24 mouse cellular contexts compared by ENCODE assay signal in the genomic region with DNA sequence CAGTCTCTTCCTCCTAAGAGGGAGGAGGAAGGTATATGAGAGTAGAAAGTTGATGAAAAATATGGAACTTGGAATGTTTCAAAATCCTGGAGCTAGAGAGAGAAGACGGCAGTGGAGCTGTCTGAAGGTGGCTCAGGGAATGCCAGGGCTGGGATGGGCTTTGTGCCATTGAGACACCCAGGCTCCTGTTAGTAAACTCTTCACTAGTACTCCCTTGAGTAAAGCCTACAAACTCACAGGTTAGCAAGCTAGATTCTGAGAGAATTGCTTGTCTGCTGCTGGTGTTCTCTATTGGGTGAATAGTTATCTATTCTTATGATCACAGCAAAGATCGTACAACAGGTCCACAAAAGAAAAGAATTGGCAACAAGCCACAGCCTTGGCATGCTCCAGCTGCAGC.
DNase-seq lines count a peak whose midpoint lies in the region; ATAC-seq and TF ChIP-seq lines count a peak whose summit lies in the region.
"Had no signal": no experiment of that assay in that cellular context is flagged by ENCODE, and none has a peak within 500 bp of the region (broad histone marks: within the 10 kb centered on the region; RNA-seq: fewer than 3 reads in every experiment).

No protein-coding gene starts in this region.

- H3K9me3 ChIP-seq in hindbrain, postnatal 0 days (ENCODE audit: low read length): no peaks in the 10 kb centered on the region
- H3K9me3 ChIP-seq in hindbrain, embryonic 14.5 days (ENCODE audit: control insufficient read depth, low read length): no peaks in the 10 kb centered on the region
- H3K9me3 ChIP-seq: embryonic facial prominence, embryonic 15.5 days; forebrain, embryonic 10.5 days; forebrain, embryonic 15.5 days; heart, embryonic 15.5 days; hindbrain, embryonic 10.5 days; hindbrain, embryonic 15.5 days had no signal

- no peak for ATAC-seq in hindbrain, postnatal 0 days
- no peak for ATAC-seq in hindbrain, embryonic 14.5 days (ENCODE audit: low FRiP score)
- ATAC-seq: activated CD4-positive, CD25-positive, alpha-beta regulatory T cell, adult 4 months; forebrain, embryonic 15.5 days; inflammation-experienced regulatory T-cells, adult 6 months; intestine, postnatal 0 days; Patski had no signal

- no peaks in the 10 kb centered on the region for H3K4me1 ChIP-seq in cerebellum, adult 2 months (ENCODE audit: control insufficient read depth, insufficient read depth, low read length)
- 0 out of 2 replicates have a peak, but pooled peaks cover 3% of the 10 kb centered on the region for H3K4me1 ChIP-seq in hindbrain, postnatal 0 days (ENCODE audit: insufficient read depth, low read length)
- no peaks in the 10 kb centered on the region for H3K4me1 ChIP-seq in hindbrain, embryonic 14.5 days (replicated peaks; ENCODE audit: control insufficient read depth, insufficient read depth, low read length)
- H3K4me1 ChIP-seq: forebrain, embryonic 10.5 days; heart, embryonic 15.5 days; hindbrain, embryonic 10.5 days; hindbrain, embryonic 15.5 days had no signal

- H3K9ac ChIP-seq in hindbrain, postnatal 0 days (replicated peaks; ENCODE audit: low read length): no peak overlapping the region
- H3K9ac ChIP-seq in hindbrain, embryonic 14.5 days: no peak overlapping the region
- H3K9ac ChIP-seq: embryonic facial prominence, embryonic 15.5 days; forebrain, embryonic 15.5 days; heart, embryonic 15.5 days; hindbrain, embryonic 15.5 days had no signal

- no peaks in the 10 kb centered on the region for H3K36me3 ChIP-seq in hindbrain, postnatal 0 days (ENCODE audit: insufficient read depth, low read length)
- H3K36me3 ChIP-seq in hindbrain, embryonic 14.5 days (replicated peaks; ENCODE audit: control insufficient read depth, insufficient read depth): no peaks in the 10 kb centered on the region
- H3K36me3 ChIP-seq: embryonic facial prominence, embryonic 15.5 days; forebrain, embryonic 10.5 days; forebrain, embryonic 15.5 days; heart, embryonic 15.5 days; hindbrain, embryonic 10.5 days; hindbrain, embryonic 15.5 days had no signal

- H3K4me2 ChIP-seq in hindbrain, postnatal 0 days (ENCODE audit: low read depth, low read length): no peak overlapping the region
- H3K4me2 ChIP-seq in hindbrain, embryonic 14.5 days (replicated peaks): no peak overlapping the region
- H3K4me2 ChIP-seq: embryonic facial prominence, embryonic 15.5 days; forebrain, embryonic 15.5 days; heart, embryonic 11.5 days; heart, embryonic 15.5 days; hindbrain, embryonic 15.5 days had no signal

- WGBS in cerebellum, adult 2 months: 7% methylated on average over 2 of the region's 2 CpGs
- WGBS in hindbrain, postnatal 0 days: 45% methylated on average over 2 of the region's 2 CpGs
- 72% methylated on average over 2 of the region's 2 CpGs for WGBS in hindbrain, embryonic 14.5 days

- no peak overlapping the region for H3K4me3 ChIP-seq in cerebellum, adult 2 months (replicated peaks; ENCODE audit: insufficient read depth, low read depth, low read length)
- H3K4me3 ChIP-seq in hindbrain, postnatal 0 days (ENCODE audit: low read length): no peak overlapping the region
- H3K4me3 ChIP-seq in hindbrain, embryonic 14.5 days (replicated peaks; ENCODE audit: low read length): no peak overlapping the region
- H3K4me3 ChIP-seq: embryonic facial prominence, embryonic 15.5 days; erythroblast, embryonic 14.5 days; forebrain, embryonic 10.5 days; forebrain, embryonic 15.5 days; heart, adult 2 months; heart, embryonic 15.5 days; hindbrain, embryonic 10.5 days; hindbrain, embryonic 15.5 days had no signal

- peak; percentile 7 to 10 for DNase-seq in cerebellum, postnatal 14 days
- no peak for DNase-seq in cerebellum, adult 2 months
- peak; percentile 17 for DNase-seq in hindbrain, postnatal 0 days (ENCODE audit: low spot score)
- DNase-seq in hindbrain, embryonic 14.5 days (ENCODE audit: low spot score): no peak
- DNase-seq in right cerebral cortex, postnatal 25 days: peak; percentile 27
- no peak for DNase-seq in right cerebral cortex, postnatal 14 days
- DNase-seq in spleen, postnatal 10 days (ENCODE audit: low spot score in 2 of 2): no peak
- DNase-seq: cerebellum, adult 11-12 months; cerebellum, postnatal 25 days; gastrocnemius, postnatal 10 days; heart, adult 2 months had no signal

- H3K27me3 ChIP-seq in cerebellum, adult 2 months (ENCODE audit: control insufficient read depth, insufficient read depth, low read length): no peaks in the 10 kb centered on the region
- H3K27me3 ChIP-seq in hindbrain, postnatal 0 days (ENCODE audit: insufficient read depth, low read length): no peaks in the 10 kb centered on the region
- H3K27me3 ChIP-seq in hindbrain, embryonic 14.5 days (ENCODE audit: control insufficient read depth, insufficient read depth, low read length): no peaks in the 10 kb centered on the region
- H3K27me3 ChIP-seq: CH12.LX; embryonic facial prominence, embryonic 15.5 days; forebrain, embryonic 15.5 days; heart, embryonic 15.5 days; hindbrain, embryonic 15.5 days; Patski had no signal

- no peak for TF ChIP-seq CTCF in cerebellum, adult 2 months (IDR thresholded peaks at IDR 0.05; ENCODE audit: borderline replicate concordance, insufficient read depth, low read depth, low read length)
- TF ChIP-seq CTCF in hindbrain, postnatal 0 days (IDR thresholded peaks at IDR 0.05; ENCODE audit: low read depth): no peak

- no peak for TF ChIP-seq POLR2A in cerebellum, adult 2 months (IDR thresholded peaks at IDR 0.05; ENCODE audit: borderline replicate concordance, insufficient read depth, low read length)

- no peak overlapping the region for H3K27ac ChIP-seq in cerebellum, adult 2 months (ENCODE audit: insufficient read depth, low read length)
- no peak overlapping the region for H3K27ac ChIP-seq in hindbrain, postnatal 0 days
- no peak overlapping the region for H3K27ac ChIP-seq in hindbrain, embryonic 14.5 days
- H3K27ac ChIP-seq: embryonic facial prominence, embryonic 15.5 days; forebrain, embryonic 10.5 days; forebrain, embryonic 15.5 days; heart, adult 2 months; heart, embryonic 15.5 days; hindbrain, embryonic 10.5 days; hindbrain, embryonic 15.5 days had no signal

Comparison
In these comparisons a context has a peak if more than half of its experiments do, and no peak if none do; other contexts are left out.
1. DNase-seq: peak in cerebellum, postnatal 14 days (2 of 2), hindbrain, postnatal 0 days (single experiment) and right cerebral cortex, postnatal 25 days (single experiment); none in cerebellum, adult 2 months (0 of 2), hindbrain, embryonic 14.5 days (single experiment), right cerebral cortex, postnatal 14 days (single experiment) and spleen, postnatal 10 days (0 of 2).